Mouse (Mus musculus): Measurements from ENCODE around the gene Lap3. TPM values are rescaled to one million over a fixed set of nuclear protein-coding genes. Genes with fewer than 3 reads are reported as not detected.
A peak's percentile ranks its signal among the peaks of the same experiment; 100 is the strongest.

The Lap3 gene
- polyA plus RNA-seq, 1 experiment from 2014 or later = 39.1 TPM

- no peaks in the 10 kb centered on the region for H3K9me3 ChIP-seq (replicated peaks; ENCODE audit: control insufficient read depth, low read length)
- H3K4me2 ChIP-seq (ENCODE audit: low read depth, low read length) = no peak overlapping the region
- no peak overlapping the region for H3K9ac ChIP-seq (ENCODE audit: low read depth, low read length)
- H3K27me3 ChIP-seq (ENCODE audit: control insufficient read depth, insufficient read depth, low read depth, low read length) = no peaks in the 10 kb centered on the region
- no peak overlapping the region for H3K27ac ChIP-seq (ENCODE audit: low read length)
- no peaks in the 10 kb centered on the region for H3K4me1 ChIP-seq (ENCODE audit: control insufficient read depth, low read depth, low read length)
- 79% methylated on average over 6 of the region's 6 CpGs for WGBS (ENCODE audit: insufficient replicate concordance)
- H3K4me3 ChIP-seq (ENCODE audit: low read depth, low read length) = no peak overlapping the region
- peaks cover 6% of the 10 kb centered on the region for H3K36me3 ChIP-seq (ENCODE audit: control insufficient read depth, insufficient read depth)
- ATAC-seq (ENCODE audit: low read depth) = no peak
Measured at GRCm38 (mm10) chr5:45512908-45513307, 19.7 kb downstream of the Lap3 start.

GRCm38 (mm10) chr5:45513511-45513910, 20.3 kb downstream of the Lap3 start:
- no peaks in the 10 kb centered on the region for H3K9me3 ChIP-seq (replicated peaks; ENCODE audit: control insufficient read depth, low read length)
- no peaks in the 10 kb centered on the region for H3K27me3 ChIP-seq (ENCODE audit: control insufficient read depth, insufficient read depth, low read depth, low read length)
- no peak overlapping the region for H3K4me3 ChIP-seq (ENCODE audit: low read depth, low read length)
- H3K4me2 ChIP-seq (ENCODE audit: low read depth, low read length) = no peak overlapping the region
- peaks cover 6% of the 10 kb centered on the region for H3K36me3 ChIP-seq (ENCODE audit: control insufficient read depth, insufficient read depth)
- no peak for ATAC-seq (ENCODE audit: low read depth)
- H3K27ac ChIP-seq (ENCODE audit: low read length) = no peak overlapping the region
- no peaks in the 10 kb centered on the region for H3K4me1 ChIP-seq (ENCODE audit: control insufficient read depth, low read depth, low read length)
- 67% methylated on average over 2 of the region's 2 CpGs for WGBS (ENCODE audit: insufficient replicate concordance)
- H3K9ac ChIP-seq (ENCODE audit: low read depth, low read length) = no peak overlapping the region

GRCm38 (mm10) chr5:45514599-45514998, 21.4 kb downstream of the Lap3 start:
- 57% methylated on average over 1 of the region's 1 CpGs for WGBS (ENCODE audit: insufficient replicate concordance)
- Histone ChIP-seq H3K9ac (ENCODE audit: low read depth, low read length) (no peak overlapping the region), H3K9me3 (replicated peaks; ENCODE audit: control insufficient read depth, low read length) (no peaks in the 10 kb centered on the region), H3K4me2 (ENCODE audit: low read depth, low read length) (no peak overlapping the region), H3K27me3 (ENCODE audit: control insufficient read depth, insufficient read depth, low read depth, low read length) (no peaks in the 10 kb centered on the region), H3K4me1 (ENCODE audit: control insufficient read depth, low read depth, low read length) (peaks cover under 1% of the 10 kb centered on the region), H3K36me3 (ENCODE audit: control insufficient read depth, insufficient read depth) (peaks cover under 1% of the 10 kb centered on the region), H3K4me3 (ENCODE audit: low read depth, low read length) (no peak overlapping the region), H3K27ac (ENCODE audit: low read length) (no peak overlapping the region)
- no peak for ATAC-seq (ENCODE audit: low read depth)

- Histone ChIP-seq H3K4me3 (ENCODE audit: low read depth, low read length) (no peak overlapping the region), H3K9ac (ENCODE audit: low read depth, low read length) (no peak overlapping the region), H3K4me1 (ENCODE audit: control insufficient read depth, low read depth, low read length) (peaks cover 4% of the 10 kb centered on the region), H3K36me3 (ENCODE audit: control insufficient read depth, insufficient read depth) (no peaks in the 10 kb centered on the region; the same call in 1 of the 2 replicates), H3K9me3 (replicated peaks; ENCODE audit: control insufficient read depth, low read length) (no peaks in the 10 kb centered on the region), H3K4me2 (ENCODE audit: low read depth, low read length) (no peak overlapping the region), H3K27me3 (ENCODE audit: control insufficient read depth, insufficient read depth, low read depth, low read length) (no peaks in the 10 kb centered on the region), H3K27ac (ENCODE audit: low read length) (no peak overlapping the region)
- ATAC-seq (ENCODE audit: low read depth) = no peak
- 66% methylated on average over 10 of the region's 10 CpGs for WGBS (ENCODE audit: insufficient replicate concordance)
Measured at GRCm38 (mm10) chr5:45515151-45515743, 22.1 kb downstream of the Lap3 start.

- peak; percentile 93 for ATAC-seq (ENCODE audit: low read depth)
- 2% methylated on average over 56 of the region's 56 CpGs for WGBS (ENCODE audit: insufficient replicate concordance)
- peak within 1 kb of the TSS; percentile 54 for H3K27ac ChIP-seq (ENCODE audit: low read length)
Measured at GRCm38 (mm10) chr5:45519960-45520808, 27.0 kb downstream of the Lap3 start, which contains the start of gene Med28. TSS of gene Med28 (plus strand) at chr5:45520229.

GRCm38 (mm10) chr5:45520809-45521110, 27.6 kb downstream of the Lap3 start:
- peaks cover 17% of the 10 kb centered on the region for H3K4me1 ChIP-seq (ENCODE audit: control insufficient read depth, low read depth, low read length)
- H3K27me3 ChIP-seq (ENCODE audit: control insufficient read depth, insufficient read depth, low read depth, low read length) = no peaks in the 10 kb centered on the region
- no peak for ATAC-seq (ENCODE audit: low read depth)
- H3K9ac ChIP-seq (ENCODE audit: low read depth, low read length) = peak overlapping the region; percentile 86
- peak overlapping the region; percentile 54; the same call in 1 of the 2 replicates for H3K27ac ChIP-seq (ENCODE audit: low read length)
- H3K36me3 ChIP-seq (ENCODE audit: control insufficient read depth, insufficient read depth) = peaks cover 8% of the 10 kb centered on the region; the same call in 1 of the 2 replicates
- H3K4me2 ChIP-seq (ENCODE audit: low read depth, low read length) = peak overlapping the region; percentile 83
- H3K4me3 ChIP-seq (ENCODE audit: low read depth, low read length) = peak overlapping the region; percentile 97
- 3% methylated on average over 5 of the region's 5 CpGs for WGBS (ENCODE audit: insufficient replicate concordance)
- H3K9me3 ChIP-seq (replicated peaks; ENCODE audit: control insufficient read depth, low read length) = no peaks in the 10 kb centered on the region

More at GRCm38 (mm10) chr5:45519960-45520808, 27.0 kb downstream of the Lap3 start, which contains the start of gene Med28:
- peak within 1 kb of the TSS; percentile 83 for H3K4me2 ChIP-seq (ENCODE audit: low read depth, low read length)
- H3K36me3 ChIP-seq (ENCODE audit: control insufficient read depth, insufficient read depth) = peaks cover 5% of the 10 kb centered on the region; the same call in 1 of the 2 replicates
- H3K9ac ChIP-seq (ENCODE audit: low read depth, low read length) = peak within 1 kb of the TSS; percentile 86
- H3K9me3 ChIP-seq (replicated peaks; ENCODE audit: control insufficient read depth, low read length) = no peaks in the 10 kb centered on the region
- no peaks in the 10 kb centered on the region for H3K27me3 ChIP-seq (ENCODE audit: control insufficient read depth, insufficient read depth, low read depth, low read length)
- H3K4me3 ChIP-seq (ENCODE audit: low read depth, low read length) = peak within 1 kb of the TSS; percentile 97
- H3K4me1 ChIP-seq (ENCODE audit: control insufficient read depth, low read depth, low read length) = peaks cover 17% of the 10 kb centered on the region

GRCm38 (mm10) chr5:45521601-45522000, 28.4 kb downstream of the Lap3 start:
- no peaks in the 10 kb centered on the region for H3K27me3 ChIP-seq (ENCODE audit: control insufficient read depth, insufficient read depth, low read depth, low read length)
- no peak overlapping the region for H3K9ac ChIP-seq (ENCODE audit: low read depth, low read length)
- H3K9me3 ChIP-seq (replicated peaks; ENCODE audit: control insufficient read depth, low read length) = no peaks in the 10 kb centered on the region
- H3K4me3 ChIP-seq (ENCODE audit: low read depth, low read length) = peak overlapping the region; percentile 97
- H3K27ac ChIP-seq (ENCODE audit: low read length) = no peak overlapping the region
- no peak for ATAC-seq (ENCODE audit: low read depth)
- WGBS (ENCODE audit: insufficient replicate concordance) = 69% methylated on average over 6 of the region's 6 CpGs
- peaks cover 17% of the 10 kb centered on the region for H3K4me1 ChIP-seq (ENCODE audit: control insufficient read depth, low read depth, low read length)
- H3K4me2 ChIP-seq (ENCODE audit: low read depth, low read length) = peak overlapping the region; percentile 83
- H3K36me3 ChIP-seq (ENCODE audit: control insufficient read depth, insufficient read depth) = peaks cover 13% of the 10 kb centered on the region

- Histone ChIP-seq H3K9ac (ENCODE audit: low read depth, low read length) (no peak overlapping the region), H3K4me1 (ENCODE audit: control insufficient read depth, low read depth, low read length) (peaks cover 13% of the 10 kb centered on the region), H3K9me3 (replicated peaks; ENCODE audit: control insufficient read depth, low read length) (no peaks in the 10 kb centered on the region), H3K27ac (ENCODE audit: low read length) (no peak overlapping the region), H3K36me3 (ENCODE audit: control insufficient read depth, insufficient read depth) (peaks cover 23% of the 10 kb centered on the region), H3K4me2 (ENCODE audit: low read depth, low read length) (no peak overlapping the region), H3K27me3 (ENCODE audit: control insufficient read depth, insufficient read depth, low read depth, low read length) (no peaks in the 10 kb centered on the region), H3K4me3 (ENCODE audit: low read depth, low read length) (no peak overlapping the region)
- ATAC-seq (ENCODE audit: low read depth) = no peak
- WGBS (ENCODE audit: insufficient replicate concordance) = 80% methylated on average over 10 of the region's 10 CpGs
Measured at GRCm38 (mm10) chr5:45525101-45525500, 31.9 kb downstream of the Lap3 start.

GRCm38 (mm10) chr5:45526338-45526737, 33.2 kb downstream of the Lap3 start:
- no peak for ATAC-seq (ENCODE audit: low read depth)
- Histone ChIP-seq H3K36me3 (ENCODE audit: control insufficient read depth, insufficient read depth) (peaks cover 23% of the 10 kb centered on the region), H3K9me3 (replicated peaks; ENCODE audit: control insufficient read depth, low read length) (no peaks in the 10 kb centered on the region), H3K4me3 (ENCODE audit: low read depth, low read length) (no peak overlapping the region), H3K4me2 (ENCODE audit: low read depth, low read length) (no peak overlapping the region), H3K9ac (ENCODE audit: low read depth, low read length) (no peak overlapping the region), H3K27ac (ENCODE audit: low read length) (no peak overlapping the region), H3K27me3 (ENCODE audit: control insufficient read depth, insufficient read depth, low read depth, low read length) (no peaks in the 10 kb centered on the region), H3K4me1 (ENCODE audit: control insufficient read depth, low read depth, low read length) (peaks cover 8% of the 10 kb centered on the region)
- 69% methylated on average over 4 of the region's 4 CpGs for WGBS (ENCODE audit: insufficient replicate concordance)
